Mouse (Mus musculus): ENCODE measurements around the gene Ppp2r1b. TPM values are rescaled to one million over a fixed set of nuclear protein-coding genes. Genes with fewer than 3 reads are reported as not detected.

Ppp2r1b gene
- polyA plus RNA-seq, 1 experiment from 2014 or later = 105 TPM

DNA sequence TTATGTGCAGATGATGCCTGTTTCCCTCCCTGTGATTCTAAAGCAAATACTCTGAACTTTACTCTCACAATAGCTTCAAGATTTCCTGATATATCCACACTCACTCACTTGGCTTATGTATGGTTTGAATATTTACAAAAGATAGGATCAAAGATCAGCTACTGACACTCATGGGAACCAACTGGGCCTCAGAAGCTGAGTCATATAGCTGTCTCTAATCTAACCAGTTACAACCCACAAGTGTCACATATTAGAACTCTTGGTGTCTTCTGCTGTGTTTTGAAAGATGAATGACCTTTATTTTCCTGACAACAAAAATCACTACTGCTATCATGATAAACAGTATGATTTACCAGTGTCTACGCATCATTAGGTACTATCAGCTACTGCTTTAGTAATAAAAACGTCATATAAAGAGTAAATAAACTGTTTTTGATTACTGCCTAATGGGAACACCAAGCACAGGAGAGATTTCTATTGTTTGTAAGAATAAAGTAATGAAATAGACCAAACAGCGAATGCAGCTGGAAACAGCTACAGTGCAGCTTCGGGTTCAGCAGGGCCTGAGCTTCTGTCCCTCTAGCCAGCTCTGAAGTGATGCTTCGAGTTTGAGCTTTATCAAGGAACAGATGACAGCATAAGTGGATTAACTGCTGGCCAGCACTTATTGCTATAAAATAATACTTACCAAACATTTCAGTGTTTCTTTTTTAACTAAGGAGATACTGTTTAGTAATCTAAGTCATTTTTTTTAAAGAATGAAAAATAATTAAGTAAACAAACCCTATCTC, 77.5 kb downstream of the Ppp2r1b start:
- no peak overlapping the region for H3K9ac ChIP-seq (ENCODE audit: low read depth, low read length)
- ATAC-seq (ENCODE audit: low FRiP score) = no peak
- no peaks in the 10 kb centered on the region for H3K27me3 ChIP-seq (ENCODE audit: control insufficient read depth, insufficient read depth, low read length)
- DNase-seq (ENCODE audit: low spot score) = no peak
- no peaks in the 10 kb centered on the region for H3K9me3 ChIP-seq (ENCODE audit: control insufficient read depth, low read length)
- no peak overlapping the region for H3K4me2 ChIP-seq (replicated peaks; ENCODE audit: low read depth, low read length)
- no peak overlapping the region for H3K27ac ChIP-seq (ENCODE audit: low read depth, low read length)
- WGBS = 87% methylated on average over 5 of the region's 5 CpGs
- H3K36me3 ChIP-seq (ENCODE audit: control insufficient read depth, insufficient read depth, low read length) = no peaks in the 10 kb centered on the region
- H3K4me1 ChIP-seq (replicated peaks; ENCODE audit: control insufficient read depth, insufficient read depth, low read length) = no peaks in the 10 kb centered on the region
- no peak overlapping the region for H3K4me3 ChIP-seq (ENCODE audit: low read depth, low read length)

DNA sequence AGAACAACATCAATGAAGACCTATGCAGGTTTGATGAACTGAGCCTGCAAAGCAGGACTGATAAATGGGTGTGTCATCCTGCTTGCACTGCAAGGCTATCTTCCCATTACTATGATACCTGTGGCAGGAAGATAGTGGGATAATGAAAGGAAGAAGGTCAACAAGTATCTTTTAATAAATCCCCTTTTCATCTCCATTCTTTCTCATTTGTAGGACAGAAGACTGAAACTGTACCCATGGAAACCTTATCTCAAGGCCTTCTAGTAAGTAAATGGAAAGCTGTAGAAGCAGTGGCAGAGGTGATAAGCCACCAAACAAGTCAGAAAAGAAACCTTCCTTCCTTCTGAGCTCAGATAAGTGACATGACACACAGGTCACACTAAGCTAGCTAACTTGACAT, 79.4 kb downstream of the Ppp2r1b start:
- H3K4me1 ChIP-seq (replicated peaks; ENCODE audit: control insufficient read depth, insufficient read depth, low read length) = no peaks in the 10 kb centered on the region
- DNase-seq (ENCODE audit: low spot score) = no peak
- no peaks in the 10 kb centered on the region for H3K9me3 ChIP-seq (ENCODE audit: control insufficient read depth, low read length)
- H3K9ac ChIP-seq (ENCODE audit: low read depth, low read length) = no peak overlapping the region
- H3K36me3 ChIP-seq (ENCODE audit: control insufficient read depth, insufficient read depth, low read length) = no peaks in the 10 kb centered on the region
- H3K4me2 ChIP-seq (replicated peaks; ENCODE audit: low read depth, low read length) = no peak overlapping the region
- no peak for ATAC-seq (ENCODE audit: low FRiP score)
- H3K4me3 ChIP-seq (ENCODE audit: low read depth, low read length) = no peak overlapping the region
- no peaks in the 10 kb centered on the region for H3K27me3 ChIP-seq (ENCODE audit: control insufficient read depth, insufficient read depth, low read length)
- no peak overlapping the region for H3K27ac ChIP-seq (ENCODE audit: low read depth, low read length)

DNA sequence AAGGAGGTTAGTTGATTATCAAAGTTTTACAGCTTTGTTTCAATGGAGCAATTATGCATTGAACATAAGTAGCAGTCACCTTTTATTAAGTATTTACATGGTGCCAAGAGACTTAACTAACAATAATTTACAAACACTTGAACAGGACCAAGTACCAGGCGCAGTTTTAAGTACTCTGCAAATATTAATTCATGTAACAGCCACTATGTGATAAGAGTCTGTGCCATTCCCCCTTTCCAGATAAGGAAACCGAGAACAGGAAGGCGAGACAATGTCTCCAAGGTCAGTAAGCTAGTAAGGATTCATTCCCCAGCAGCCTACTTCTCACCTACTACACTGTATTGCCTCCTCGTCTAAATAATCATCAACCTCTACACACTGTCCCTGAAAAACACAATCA, 80.7 kb downstream of the Ppp2r1b start:
- 86% methylated on average over 4 of the region's 4 CpGs for WGBS
- DNase-seq (ENCODE audit: low spot score) (no peak), ATAC-seq (ENCODE audit: low FRiP score) (no peak)
- H3K27ac ChIP-seq (ENCODE audit: low read depth, low read length) = no peak overlapping the region
- no peaks in the 10 kb centered on the region for H3K4me1 ChIP-seq (replicated peaks; ENCODE audit: control insufficient read depth, insufficient read depth, low read length)
- H3K36me3 ChIP-seq (ENCODE audit: control insufficient read depth, insufficient read depth, low read length) = no peaks in the 10 kb centered on the region
- no peaks in the 10 kb centered on the region for H3K27me3 ChIP-seq (ENCODE audit: control insufficient read depth, insufficient read depth, low read length)
- no peak overlapping the region for H3K9ac ChIP-seq (ENCODE audit: low read depth, low read length)
- H3K4me3 ChIP-seq (ENCODE audit: low read depth, low read length) = no peak overlapping the region
- H3K4me2 ChIP-seq (replicated peaks; ENCODE audit: low read depth, low read length) = no peak overlapping the region
- no peaks in the 10 kb centered on the region for H3K9me3 ChIP-seq (ENCODE audit: control insufficient read depth, low read length)

DNA sequence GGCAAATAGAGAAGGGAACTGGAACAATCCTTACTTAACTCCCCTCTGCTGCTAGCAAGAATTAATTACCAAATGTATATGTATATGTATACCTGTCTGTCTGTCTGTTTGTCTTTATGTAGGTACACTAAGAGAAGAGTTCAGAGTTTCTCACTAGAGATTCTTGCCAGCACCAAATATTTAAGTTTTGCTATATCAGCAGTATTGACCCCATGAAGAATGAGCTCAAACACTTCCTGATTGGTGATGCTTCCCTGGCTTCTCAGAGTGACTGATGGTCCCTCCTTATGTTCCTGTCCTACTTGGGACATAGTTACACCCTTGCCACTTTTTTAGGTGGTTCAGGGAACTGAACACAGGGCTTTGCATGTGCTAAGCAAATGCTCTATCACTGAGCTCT, 84.9 kb downstream of the Ppp2r1b start:
- no peaks in the 10 kb centered on the region for H3K36me3 ChIP-seq (ENCODE audit: control insufficient read depth, insufficient read depth, low read length)
- no peak for ATAC-seq (ENCODE audit: low FRiP score)

DNA sequence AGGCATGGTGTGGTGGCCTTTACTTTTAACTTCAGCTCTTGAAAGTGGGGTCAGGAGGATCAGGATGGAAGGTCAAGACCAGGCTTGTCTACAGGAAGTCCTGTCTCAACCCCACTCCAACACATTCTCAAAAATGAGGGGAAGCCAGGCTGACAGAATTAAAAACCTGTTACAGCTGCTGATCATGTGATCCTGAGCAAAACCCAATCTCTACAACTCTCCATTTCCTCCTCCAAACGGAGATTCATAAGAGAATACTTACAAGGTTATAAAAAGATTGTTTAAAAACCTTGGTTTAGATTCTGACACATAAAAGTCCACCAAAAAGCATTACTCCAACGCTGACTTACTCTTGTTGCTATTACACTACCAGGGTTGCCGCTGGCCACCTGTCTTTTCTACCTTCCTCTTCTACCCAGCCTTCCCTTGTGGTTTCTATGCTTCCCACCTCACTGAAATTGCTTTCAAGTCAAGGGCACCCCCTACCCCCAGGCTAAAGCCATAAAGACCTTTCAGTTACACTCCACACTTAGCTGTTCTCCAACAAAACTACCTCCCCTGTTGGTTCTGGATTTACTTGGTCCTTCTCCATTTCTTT, 96.8 kb downstream of the Ppp2r1b start:
- Histone ChIP-seq H3K9me3 (ENCODE audit: control insufficient read depth, low read length) (no peaks in the 10 kb centered on the region), H3K27ac (ENCODE audit: low read depth, low read length) (no peak overlapping the region), H3K4me1 (replicated peaks; ENCODE audit: control insufficient read depth, insufficient read depth, low read length) (no peaks in the 10 kb centered on the region), H3K4me2 (replicated peaks; ENCODE audit: low read depth, low read length) (no peak overlapping the region), H3K36me3 (ENCODE audit: control insufficient read depth, insufficient read depth, low read length) (no peaks in the 10 kb centered on the region), H3K27me3 (ENCODE audit: control insufficient read depth, insufficient read depth, low read length) (no peaks in the 10 kb centered on the region), H3K4me3 (ENCODE audit: low read depth, low read length) (no peak overlapping the region), H3K9ac (ENCODE audit: low read depth, low read length) (no peak overlapping the region)
- no peak for DNase-seq (ENCODE audit: low spot score)
- 85% methylated on average over 3 of the region's 3 CpGs for WGBS
- no peak for ATAC-seq (ENCODE audit: low FRiP score)

More for the DNA sequence above, 84.9 kb downstream of the Ppp2r1b start:
- Histone ChIP-seq H3K4me1 (replicated peaks; ENCODE audit: control insufficient read depth, insufficient read depth, low read length) (no peaks in the 10 kb centered on the region), H3K4me2 (replicated peaks; ENCODE audit: low read depth, low read length) (no peak overlapping the region), H3K27me3 (ENCODE audit: control insufficient read depth, insufficient read depth, low read length) (no peaks in the 10 kb centered on the region), H3K4me3 (ENCODE audit: low read depth, low read length) (no peak overlapping the region), H3K27ac (ENCODE audit: low read depth, low read length) (no peak overlapping the region), H3K9me3 (ENCODE audit: control insufficient read depth, low read length) (no peaks in the 10 kb centered on the region), H3K9ac (ENCODE audit: low read depth, low read length) (no peak overlapping the region)
- no peak for DNase-seq (ENCODE audit: low spot score)

DNA sequence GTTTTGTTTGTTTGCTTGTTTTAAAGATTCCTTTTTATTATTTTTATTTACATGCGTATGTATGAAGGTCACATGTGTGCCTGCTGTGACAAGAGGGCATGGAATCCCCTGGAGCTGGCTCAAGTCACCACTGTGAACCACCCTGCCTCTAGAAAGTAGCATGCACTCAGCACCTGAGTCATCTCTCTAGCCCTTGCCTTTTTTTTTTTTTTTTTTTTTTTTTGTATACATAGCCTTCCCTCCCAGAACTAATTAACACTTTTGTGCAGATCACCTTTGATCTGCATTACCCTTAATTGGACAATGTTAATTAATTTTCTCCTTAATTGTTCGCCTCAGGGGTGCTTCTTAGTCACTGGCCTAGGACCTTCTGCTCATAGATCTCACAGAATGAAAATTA, 97.6 kb downstream of the Ppp2r1b start:
- H3K9ac ChIP-seq (ENCODE audit: low read depth, low read length) = no peak overlapping the region
- ATAC-seq (ENCODE audit: low FRiP score) (no peak), DNase-seq (ENCODE audit: low spot score) (no peak)
- H3K9me3 ChIP-seq (ENCODE audit: control insufficient read depth, low read length) = no peaks in the 10 kb centered on the region
- H3K4me2 ChIP-seq (replicated peaks; ENCODE audit: low read depth, low read length) = no peak overlapping the region
- H3K27ac ChIP-seq (ENCODE audit: low read depth, low read length) = no peak overlapping the region
- H3K4me1 ChIP-seq (replicated peaks; ENCODE audit: control insufficient read depth, insufficient read depth, low read length) = no peaks in the 10 kb centered on the region
- no peak overlapping the region for H3K4me3 ChIP-seq (ENCODE audit: low read depth, low read length)
- WGBS = 87% methylated on average over 2 of the region's 2 CpGs
- no peaks in the 10 kb centered on the region for H3K27me3 ChIP-seq (ENCODE audit: control insufficient read depth, insufficient read depth, low read length)
- H3K36me3 ChIP-seq (ENCODE audit: control insufficient read depth, insufficient read depth, low read length) = no peaks in the 10 kb centered on the region

Other genes starting within 250 kb of the Ppp2r1b start
- gene Sdhd, start 241.5 kb upstream of the Ppp2r1b start, polyA plus RNA-seq (2014; fragmentation: Nextera tagmentation; extraction: Ambion mirVana) = 254 and 265 TPM in 2 replicates
- gene Timm8b, start 241.4 kb upstream of the Ppp2r1b start, polyA plus RNA-seq (2014; fragmentation: Nextera tagmentation; extraction: Ambion mirVana) = 325 TPM in 2 replicates
- gene Pih1d2, start 228.0 kb upstream of the Ppp2r1b start, polyA plus RNA-seq (2014; fragmentation: Nextera tagmentation; extraction: Ambion mirVana) = 9.0 and 9.8 TPM in 2 replicates
- 29.9 and 30.6 TPM in 2 replicates for gene Nkapd1, start 227.8 kb upstream of the Ppp2r1b start, polyA plus RNA-seq (2014; fragmentation: Nextera tagmentation; extraction: Ambion mirVana)
- gene Dlat, start 185.5 kb upstream of the Ppp2r1b start, polyA plus RNA-seq (2014; fragmentation: Nextera tagmentation; extraction: Ambion mirVana) = 54.9 and 59.2 TPM in 2 replicates
- gene Dixdc1, start 105.8 kb upstream of the Ppp2r1b start, polyA plus RNA-seq (2014; fragmentation: Nextera tagmentation; extraction: Ambion mirVana) = 25.2 and 31.0 TPM in 2 replicates
- 1.3 and 1.7 TPM in 2 replicates for gene 2310030G06Rik, start 98.8 kb upstream of the Ppp2r1b start, polyA plus RNA-seq (2014; fragmentation: Nextera tagmentation; extraction: Ambion mirVana)
- gene Cryab, start 94.0 kb upstream of the Ppp2r1b start, polyA plus RNA-seq (2014; fragmentation: Nextera tagmentation; extraction: Ambion mirVana) = 5.9 and 7.4 TPM in 2 replicates
- gene Hspb2, start 92.9 kb upstream of the Ppp2r1b start, polyA plus RNA-seq (2014; fragmentation: Nextera tagmentation; extraction: Ambion mirVana) = 1.9 and 2.4 TPM in 2 replicates
- 13.4 and 15.5 TPM in 2 replicates for gene Fdxacb1, start 77.1 kb upstream of the Ppp2r1b start, polyA plus RNA-seq (2014; fragmentation: Nextera tagmentation; extraction: Ambion mirVana)
- gene Alg9, start 70.3 kb upstream of the Ppp2r1b start, polyA plus RNA-seq (2014; fragmentation: Nextera tagmentation; extraction: Ambion mirVana) = 38.3 and 39.3 TPM in 2 replicates
- 38.5 and 42.3 TPM in 2 replicates for gene 1110032A03Rik, start 69.8 kb upstream of the Ppp2r1b start, polyA plus RNA-seq (2014; fragmentation: Nextera tagmentation; extraction: Ambion mirVana)
- 14.3 and 15.0 TPM in 2 replicates for gene Sik2, start 163.8 kb downstream of the Ppp2r1b start, polyA plus RNA-seq (2014; fragmentation: Nextera tagmentation; extraction: Ambion mirVana)
- gene Btg4, start 215.6 kb downstream of the Ppp2r1b start, polyA plus RNA-seq (2014; fragmentation: Nextera tagmentation; extraction: Ambion mirVana) = not detected in 2 replicates
- gene Layn, start 231.8 kb downstream of the Ppp2r1b start, polyA plus RNA-seq (2014; fragmentation: Nextera tagmentation; extraction: Ambion mirVana) = 1.0 and 1.6 TPM in 2 replicates